In the genomic region with DNA sequence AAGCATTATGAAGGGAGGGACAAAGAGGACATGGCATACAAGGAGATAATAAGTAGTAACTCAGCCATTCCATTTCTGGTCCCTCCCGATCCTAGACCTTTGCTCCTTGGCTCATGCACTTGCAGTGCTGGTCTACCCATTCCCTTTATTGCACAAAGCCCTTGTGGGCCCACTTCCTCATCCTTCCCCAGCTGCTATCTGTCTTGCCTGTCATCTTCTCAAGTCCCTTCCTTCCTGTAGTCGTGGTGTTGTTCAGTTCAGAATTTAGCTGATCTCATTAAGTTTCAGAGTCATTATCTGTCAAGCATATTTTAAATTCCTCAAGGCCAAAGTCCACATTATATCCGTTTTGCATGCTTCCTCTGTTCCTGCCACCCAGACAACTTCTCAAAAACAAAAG, we compare ENCODE assay signal across 8 mouse cellular contexts. TPM values are rescaled to one million over a fixed set of nuclear protein-coding genes. Genes with fewer than 3 reads are reported as not detected.
DNase-seq lines count a peak whose midpoint lies in the region; ATAC-seq and TF ChIP-seq lines count a peak whose summit lies in the region.

No protein-coding gene starts in this region.

- 0 out of 2 replicates have a peak, but pooled peaks cover 7% of the 10 kb centered on the region for H3K4me1 ChIP-seq in liver, embryonic 12.5 days
- no peaks in the 10 kb centered on the region for H3K4me1 ChIP-seq in cerebellum, adult 2 months (ENCODE audit: control insufficient read depth, insufficient read depth, low read length)

- no peak for TF ChIP-seq CTCF in cerebellum, adult 2 months (IDR thresholded peaks at IDR 0.05; ENCODE audit: borderline replicate concordance, insufficient read depth, low read depth, low read length)

- H3K4me3 ChIP-seq in liver, embryonic 12.5 days, result no peak overlapping the region
- H3K4me3 ChIP-seq in cerebellum, adult 2 months (replicated peaks; ENCODE audit: insufficient read depth, low read depth, low read length), result no peak overlapping the region

- no peak for TF ChIP-seq POLR2A in cerebellum, adult 2 months (IDR thresholded peaks at IDR 0.05; ENCODE audit: borderline replicate concordance, insufficient read depth, low read length)

- ATAC-seq in inflammation-experienced regulatory T-cells, adult 6 months, result peak; percentile 66
- ATAC-seq in liver, embryonic 12.5 days, result peak; percentile 71

- H3K27ac ChIP-seq in liver, embryonic 12.5 days, result peak overlapping the region; percentile 49; the same call in 1 of the 2 replicates
- H3K27ac ChIP-seq in cerebellum, adult 2 months (ENCODE audit: insufficient read depth, low read length), result no peak overlapping the region

- H3K9ac ChIP-seq in liver, embryonic 12.5 days, result no peak overlapping the region

- no peak overlapping the region for H3K4me2 ChIP-seq in liver, embryonic 12.5 days

- H3K36me3 ChIP-seq in liver, embryonic 12.5 days, result no peaks in the 10 kb centered on the region

- DNase-seq in thymus, postnatal 0 days (ENCODE audit: low spot score), result peak; percentile 24
- DNase-seq in thymus, adult 18-20 months, result no peak
- DNase-seq in yolk sac, embryonic 10.5 days (ENCODE audit: low spot score), result peak; percentile 26
- DNase-seq in cerebellum, adult 2 months, result no peak
- DNase-seq in right cerebral cortex, postnatal 25 days, result no peak
- no peak for DNase-seq in gastrocnemius, postnatal 14 days

- no peaks in the 10 kb centered on the region for H3K27me3 ChIP-seq in liver, embryonic 12.5 days (replicated peaks)
- H3K27me3 ChIP-seq in cerebellum, adult 2 months (ENCODE audit: control insufficient read depth, insufficient read depth, low read length), result no peaks in the 10 kb centered on the region

- no peaks in the 10 kb centered on the region for H3K9me3 ChIP-seq in liver, embryonic 12.5 days (replicated peaks)

- intact Hi-C loops in gastrocnemius, postnatal 14 days (cut with DNase I; ENCODE audit: low total_unique reads), result no loop called here

- 3% methylated on average over 3 of the region's 3 CpGs for WGBS in liver, embryonic 12.5 days (ENCODE audit: insufficient replicate concordance)
- 53% methylated on average over 3 of the region's 3 CpGs for WGBS in cerebellum, adult 2 months

RNA-seq across cellular contexts. Expression of a gene that starts 9.5 kb away (rescaled TPM):
- polyA plus RNA-seq in thymus, postnatal 0 days (2015; fragmentation: Nextera tagmentation; extraction: Ambion mirVana), result 5.1 and 5.5 TPM in 2 replicates
- 1 to 10 TPM; 1.0 to 3.3 (median 2.4) TPM for polyA plus RNA-seq in inflammation-experienced regulatory T-cells, adult 6 months (2017; shearing (Covaris generic))
- polyA plus RNA-seq in liver, embryonic 12.5 days (2016; fragmentation: Nextera tagmentation; extraction: Ambion mirVana), result 10.1 and 10.8 TPM in 2 replicates
- 1.6 and 1.7 TPM in 2 replicates for polyA plus RNA-seq in cerebellum, adult 2 months (2012; rRNA removed)
- 10 to 100 TPM in 1 of 2 experiments, 1 to 10 TPM in 1; 6.9 to 10.7 TPM for total RNA-seq in gastrocnemius, postnatal 14 days (2021)

Comparison
In these comparisons a context has a peak if more than half of its experiments do, and no peak if none do; other contexts are left out.
1. DNase-seq: peak in thymus, postnatal 0 days (single experiment) and yolk sac, embryonic 10.5 days (single experiment); none in thymus, adult 18-20 months (0 of 2), cerebellum, adult 2 months (0 of 2), right cerebral cortex, postnatal 25 days (single experiment) and gastrocnemius, postnatal 14 days (single experiment).